In the genomic region with DNA sequence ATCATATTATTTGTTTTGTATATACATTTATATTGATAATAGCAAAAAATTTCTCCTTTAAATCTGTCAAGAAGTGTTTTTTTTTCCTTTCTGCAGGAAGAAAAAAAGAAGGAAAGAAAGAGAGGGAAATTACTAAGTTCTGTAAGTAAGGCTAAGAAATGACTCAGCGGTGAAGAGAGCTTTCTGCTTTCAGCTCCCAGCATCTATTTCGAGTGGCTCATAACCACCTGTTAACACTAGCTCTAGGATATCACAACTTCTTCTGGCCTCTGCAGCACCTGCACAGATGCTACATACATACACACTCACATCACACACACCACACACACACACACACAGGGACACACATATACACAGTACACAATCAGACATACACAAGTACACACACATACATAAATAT, we compare ENCODE assay signal across 25 mouse cellular contexts. TPM values are rescaled to one million over a fixed set of nuclear protein-coding genes. Genes with fewer than 3 reads are reported as not detected.
"Had no signal": no experiment of that assay in that cellular context is flagged by ENCODE, and none has a peak within 500 bp of the region (broad histone marks: within the 10 kb centered on the region; RNA-seq: fewer than 3 reads in every experiment).

No protein-coding gene starts in this region.

- H3K4me2 ChIP-seq: embryonic facial prominence, embryonic 12.5 days; embryonic facial prominence, embryonic 13.5 days; embryonic facial prominence, embryonic 15.5 days; forebrain, embryonic 12.5 days; forebrain, embryonic 13.5 days; forebrain, embryonic 15.5 days; heart, embryonic 11.5 days had no signal

- H3K36me3 ChIP-seq: embryonic facial prominence, embryonic 10.5 days; embryonic facial prominence, embryonic 12.5 days; embryonic facial prominence, embryonic 13.5 days; embryonic facial prominence, embryonic 15.5 days; forebrain, embryonic 10.5 days; forebrain, embryonic 12.5 days; forebrain, embryonic 15.5 days; heart, embryonic 10.5 days had no signal

- H3K27ac ChIP-seq: embryonic facial prominence, embryonic 10.5 days; embryonic facial prominence, embryonic 12.5 days; embryonic facial prominence, embryonic 13.5 days; embryonic facial prominence, embryonic 15.5 days; forebrain, embryonic 10.5 days; forebrain, embryonic 12.5 days; forebrain, embryonic 13.5 days; forebrain, embryonic 15.5 days; gastrocnemius, adult 2 months; heart, embryonic 10.5 days had no signal

- DNase-seq: cerebellum, adult 9-10 months; cerebellum, adult 9-11 months; cerebellum, postnatal 10 days; cerebellum, postnatal 14 days; cerebellum, postnatal 25 days; cerebellum, postnatal 36 days; embryo, embryonic 11 days; forebrain, postnatal 0 days; gastrocnemius, adult 2 months; gastrocnemius, postnatal 10 days; gastrocnemius, postnatal 25 days; gastrocnemius, postnatal 36 days; heart, adult 11 months; heart, adult 18-20 months had no signal

- H3K4me1 ChIP-seq: forebrain, embryonic 13.5 days had no signal

- H3K9ac ChIP-seq: embryonic facial prominence, embryonic 12.5 days; embryonic facial prominence, embryonic 13.5 days; embryonic facial prominence, embryonic 15.5 days; forebrain, embryonic 12.5 days; forebrain, embryonic 13.5 days; forebrain, embryonic 15.5 days; forebrain, postnatal 0 days had no signal

- H3K4me3 ChIP-seq: embryonic facial prominence, embryonic 10.5 days; embryonic facial prominence, embryonic 12.5 days; embryonic facial prominence, embryonic 13.5 days; embryonic facial prominence, embryonic 15.5 days; erythroblast, embryonic 14.5 days; forebrain, embryonic 10.5 days; forebrain, embryonic 12.5 days; forebrain, embryonic 13.5 days; forebrain, embryonic 15.5 days; gastrocnemius, adult 2 months; heart, embryonic 10.5 days had no signal

- H3K9me3 ChIP-seq: embryonic facial prominence, embryonic 10.5 days; embryonic facial prominence, embryonic 12.5 days; embryonic facial prominence, embryonic 13.5 days; embryonic facial prominence, embryonic 15.5 days; forebrain, embryonic 10.5 days; forebrain, embryonic 12.5 days; forebrain, embryonic 13.5 days; forebrain, embryonic 15.5 days; heart, embryonic 10.5 days had no signal

- H3K27me3 ChIP-seq: embryonic facial prominence, embryonic 12.5 days; embryonic facial prominence, embryonic 13.5 days; embryonic facial prominence, embryonic 15.5 days; forebrain, embryonic 12.5 days; forebrain, embryonic 13.5 days; forebrain, embryonic 15.5 days had no signal

RNA-seq across cellular contexts. Expression of gene Sowahc, which starts 34.8 kb away (rescaled TPM):
- polyA plus RNA-seq: erythroblast, embryonic 14.5 days had no signal

RNA-seq across cellular contexts. Expression of gene Sept10, which starts 34.9 kb away (rescaled TPM):
- polyA plus RNA-seq: erythroblast, embryonic 14.5 days had no signal
